Mouse (Mus musculus) neural tube, embryonic 10.5 days (tissue): ENCODE measurements around the gene Sec31b.

Experiments
- DNase-seq: peaks from one replicate; pipeline ENCODE4 v3.0.0-alpha.2; 2017; ENCODE audit warnings: low spot score; ENCODE audit errors: extremely low spot score

Gene Sec31b

GRCm38 (mm10) chr19:44535376-44535775 lies 10.3 kb downstream of the Sec31b start:
- DNase-seq, result no peak

- DNase-seq, result no peak
Measured at GRCm38 (mm10) chr19:44530018-44530417, 15.6 kb downstream of the Sec31b start.

DNA sequence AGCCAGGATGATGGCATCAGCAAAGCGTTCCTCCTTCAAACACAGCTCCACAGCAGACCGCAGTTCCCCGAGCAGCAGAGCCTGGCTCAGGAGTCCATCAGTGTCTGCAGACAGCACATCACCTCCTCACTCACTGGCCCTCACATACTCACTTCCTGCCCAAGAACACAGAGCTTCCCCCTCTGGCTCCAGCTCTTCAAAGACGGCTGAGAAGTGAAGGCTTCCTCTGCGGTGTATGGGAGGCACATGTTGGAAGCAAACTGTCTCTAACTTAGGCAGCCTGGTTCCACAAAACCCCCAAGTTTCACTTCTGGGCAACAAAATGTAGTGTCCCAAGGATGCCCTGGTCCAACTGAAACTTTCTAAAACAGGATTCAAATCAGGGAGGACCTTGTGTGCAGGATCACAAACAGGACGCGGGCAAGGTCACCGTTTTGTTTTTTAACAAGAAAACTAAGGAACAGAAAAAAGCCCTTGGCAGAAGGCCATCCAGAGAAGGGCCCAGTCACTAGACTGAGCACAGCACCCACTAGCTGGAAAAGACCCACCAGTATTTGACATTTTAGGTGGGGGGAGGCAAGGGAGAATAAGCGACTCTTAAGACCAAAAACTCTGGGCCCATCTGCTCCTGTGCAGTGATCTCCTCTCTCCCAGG lies 20.0 kb downstream of the Sec31b start:
- no peak for DNase-seq

DNA sequence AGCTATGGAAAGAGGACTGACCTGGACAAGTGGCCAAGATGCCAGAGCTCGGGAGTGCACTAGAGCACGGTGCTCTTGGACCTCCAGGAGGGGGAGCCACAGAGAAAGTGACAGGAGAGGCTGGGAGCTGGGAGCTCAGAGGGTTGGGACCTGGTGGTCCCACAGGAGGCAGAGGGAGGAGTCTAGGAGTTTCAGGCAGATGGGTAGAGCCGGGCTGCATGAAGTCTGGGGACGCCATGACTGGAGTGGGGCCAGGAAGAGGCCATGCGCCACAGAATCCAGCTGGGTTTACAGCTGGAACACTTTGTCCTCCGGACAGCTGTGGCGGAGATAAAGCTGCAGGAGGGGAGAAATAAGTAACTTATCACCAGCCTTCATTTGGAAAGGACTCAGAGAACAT lies 26.5 kb downstream of the Sec31b start:
- DNase-seq, result no peak

- no peak for DNase-seq
Measured at GRCm38 (mm10) chr19:44517996-44518768, 27.5 kb downstream of the Sec31b start.

DNA sequence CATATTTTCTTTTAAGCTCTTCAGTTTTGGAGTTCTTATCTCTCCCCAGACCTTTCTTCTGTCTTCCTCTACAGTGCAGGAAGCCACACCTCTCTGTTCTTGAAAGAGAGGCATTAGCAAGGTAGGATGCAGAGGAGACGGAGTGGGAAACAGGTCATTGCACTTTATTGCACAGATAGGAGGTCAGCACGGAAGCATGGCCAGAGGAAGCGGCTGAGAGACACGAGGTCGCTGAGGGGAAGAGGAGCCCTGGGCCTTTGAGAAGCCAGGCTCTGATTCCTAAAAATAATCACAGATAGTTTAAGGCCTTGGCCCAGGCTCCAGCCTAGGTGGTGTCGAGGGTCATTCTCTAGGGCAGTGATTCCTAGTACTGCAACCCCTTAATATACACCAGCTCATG lies 29.9 kb downstream of the Sec31b start:
- DNase-seq, result no peak

- peak; percentile 54 for DNase-seq
Measured at GRCm38 (mm10) chr19:44514521-44515451, 30.9 kb downstream of the Sec31b start.

GRCm38 (mm10) chr19:44513921-44514482 lies 31.7 kb downstream of the Sec31b start:
- no peak for DNase-seq

- DNase-seq, result peak; percentile 48
Measured at GRCm38 (mm10) chr19:44513054-44513833, 32.4 kb downstream of the Sec31b start.

DNA sequence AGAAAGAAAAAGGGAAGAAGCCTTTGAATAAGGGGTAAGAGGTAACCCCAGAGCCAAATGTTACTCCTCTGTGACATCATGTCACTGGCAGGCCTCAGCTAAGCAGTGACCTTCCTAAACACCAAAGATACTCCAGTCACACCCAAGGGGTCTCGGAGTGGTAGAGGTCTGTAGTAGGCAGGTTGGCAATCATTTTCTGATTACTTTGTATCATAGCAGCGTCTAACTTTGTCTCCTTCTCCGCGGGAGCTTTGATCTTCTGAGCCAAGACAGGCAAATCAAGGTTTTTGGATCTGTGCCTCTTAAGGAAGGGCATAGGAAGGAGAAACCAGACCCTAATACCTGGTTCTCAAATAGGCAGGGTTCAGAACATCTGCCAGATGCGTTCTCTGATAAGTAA lies 33.1 kb downstream of the Sec31b start:
- DNase-seq, result no peak

DNA sequence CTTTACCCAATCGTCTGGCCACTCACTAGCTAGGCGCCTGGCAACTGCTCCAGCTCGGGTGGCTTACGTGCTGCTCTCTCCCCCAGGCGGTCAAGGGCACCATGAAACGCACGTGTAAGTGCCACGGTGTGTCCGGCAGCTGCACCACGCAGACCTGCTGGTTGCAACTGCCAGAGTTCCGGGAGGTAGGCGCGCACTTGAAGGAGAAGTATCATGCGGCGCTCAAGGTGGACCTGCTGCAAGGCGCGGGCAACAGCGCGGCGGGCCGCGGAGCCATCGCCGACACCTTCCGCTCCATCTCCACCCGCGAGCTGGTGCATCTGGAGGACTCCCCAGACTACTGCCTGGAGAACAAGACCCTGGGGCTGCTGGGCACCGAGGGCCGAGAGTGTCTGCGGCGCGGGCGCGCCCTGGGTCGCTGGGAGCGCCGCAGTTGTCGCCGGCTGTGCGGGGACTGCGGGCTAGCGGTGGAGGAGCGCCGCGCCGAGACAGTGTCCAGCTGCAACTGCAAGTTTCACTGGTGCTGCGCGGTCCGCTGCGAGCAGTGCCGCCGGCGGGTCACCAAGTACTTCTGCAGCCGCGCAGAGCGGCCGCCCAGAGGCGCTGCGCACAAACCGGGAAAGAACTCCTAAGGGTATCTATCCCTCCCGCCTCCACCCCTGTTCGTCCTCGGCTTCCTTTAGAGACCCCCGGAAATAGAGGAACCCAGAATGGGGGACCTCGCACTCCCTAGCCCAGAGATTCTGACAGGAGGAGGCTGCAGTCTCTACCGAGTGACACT lies 34.0 kb downstream of the Sec31b start:
- peak; percentile 79 for DNase-seq

DNA sequence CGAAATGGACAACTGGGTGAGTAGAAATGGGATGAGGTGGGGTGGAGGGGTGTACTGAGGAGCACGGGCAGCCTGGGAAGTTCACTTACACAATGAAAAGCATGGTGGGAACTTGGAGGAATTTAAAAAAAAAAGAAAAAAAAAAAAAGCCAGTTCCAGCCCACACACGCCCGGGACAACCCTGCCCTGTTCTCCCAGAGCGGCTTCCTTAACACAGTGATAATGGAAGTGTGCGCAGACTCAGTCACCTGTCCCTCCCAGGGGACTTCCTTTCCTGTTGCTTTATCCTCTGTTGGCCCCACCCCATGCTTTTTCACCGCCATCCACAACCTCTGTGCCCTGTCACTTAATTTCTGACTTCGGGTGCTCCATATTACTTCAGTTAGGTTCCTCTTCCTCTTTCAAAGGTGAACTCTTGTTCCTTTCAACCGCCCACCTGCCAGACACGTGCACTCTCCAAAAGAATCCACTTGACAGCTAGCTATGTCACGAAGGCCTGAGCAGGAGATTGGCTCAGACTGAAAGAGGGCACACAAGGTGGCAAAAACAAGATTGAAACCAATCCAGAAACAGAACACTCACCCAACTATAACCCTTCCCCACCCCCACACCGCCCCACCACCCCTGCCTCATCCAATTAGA lies 35.0 kb downstream of the Sec31b start:
- peak; percentile 39 for DNase-seq

DNA sequence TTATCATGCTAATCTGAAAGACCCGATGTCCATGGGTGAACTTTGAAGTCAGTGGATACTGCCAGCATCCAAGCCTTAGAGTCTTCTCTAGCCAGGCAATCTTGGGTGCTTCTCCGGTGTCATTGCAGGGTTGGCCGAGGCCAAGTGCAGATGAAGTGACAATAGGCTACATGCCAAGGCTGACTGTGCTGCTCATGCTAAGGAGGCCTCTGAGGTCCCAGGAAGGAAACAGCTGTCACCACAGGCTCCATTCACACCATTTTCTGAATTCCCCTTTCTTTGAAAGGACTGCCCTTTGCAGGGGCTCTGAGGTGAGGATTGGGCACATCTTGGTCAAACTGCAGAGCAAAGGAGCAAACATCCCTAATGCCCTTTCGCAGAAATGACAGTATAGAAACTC lies 42.9 kb downstream of the Sec31b start:
- no peak for DNase-seq

DNA sequence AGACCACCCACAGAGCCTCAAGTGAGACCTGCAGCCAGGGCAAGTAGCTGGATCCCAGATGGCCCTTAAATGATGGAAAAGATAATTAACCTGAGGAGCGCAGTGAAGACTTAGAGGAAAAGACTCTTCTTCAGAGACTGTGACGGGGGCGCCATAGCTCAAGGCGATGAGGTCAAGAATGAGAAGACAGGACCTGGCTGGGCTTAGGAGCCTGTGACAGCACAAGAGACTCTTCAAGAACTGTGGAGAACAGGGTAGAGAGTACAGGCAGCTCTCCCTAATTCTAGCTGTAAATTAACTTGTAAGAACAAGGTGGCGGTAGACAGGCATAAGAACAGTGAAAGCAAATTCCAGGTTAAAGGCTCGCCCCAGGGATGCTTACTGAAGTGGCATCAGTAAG lies 43.7 kb downstream of the Sec31b start:
- no peak for DNase-seq

- no peak for DNase-seq
Measured at GRCm38 (mm10) chr19:44500240-44500639, 45.4 kb downstream of the Sec31b start.

DNA sequence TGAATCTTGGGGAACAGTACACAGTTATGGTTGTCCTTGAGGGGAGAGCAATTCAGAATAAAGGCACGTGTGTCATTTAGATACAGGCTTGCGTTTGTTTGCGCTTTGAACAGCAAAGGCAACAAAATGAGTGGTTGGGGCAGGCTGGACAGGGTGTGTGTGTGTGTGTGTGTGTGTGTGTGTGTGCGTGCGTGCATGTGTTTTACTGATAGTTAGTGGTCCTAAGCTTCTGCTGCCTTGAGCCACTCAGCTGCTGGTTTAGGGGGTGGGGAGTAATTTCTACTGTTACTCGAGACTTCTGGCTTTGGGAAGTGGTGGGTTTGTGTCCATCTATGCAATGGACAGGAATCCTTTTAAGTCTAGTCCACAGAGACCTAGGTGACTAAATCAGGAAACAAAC lies 46.7 kb downstream of the Sec31b start:
- DNase-seq, result no peak

DNA sequence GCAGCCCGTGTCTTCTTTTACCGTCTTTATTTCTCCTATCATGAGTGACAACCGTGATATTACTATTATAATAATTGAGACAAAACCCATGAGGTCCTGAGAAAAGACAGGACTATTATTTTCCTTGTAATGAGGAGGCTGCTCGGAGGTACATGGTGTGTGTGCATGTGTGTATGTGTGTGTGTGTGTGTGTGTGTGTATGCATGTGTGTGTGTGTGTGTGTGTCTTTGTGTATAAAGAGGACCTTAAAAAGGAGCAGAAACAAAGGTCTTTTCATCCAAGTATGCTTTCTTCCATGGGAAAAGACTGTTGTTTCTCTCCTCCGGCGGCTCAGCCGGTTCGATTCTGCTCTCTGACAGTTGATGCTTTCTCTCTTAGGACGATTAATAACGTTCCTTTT lies 48.7 kb downstream of the Sec31b start:
- no peak for DNase-seq

DNA sequence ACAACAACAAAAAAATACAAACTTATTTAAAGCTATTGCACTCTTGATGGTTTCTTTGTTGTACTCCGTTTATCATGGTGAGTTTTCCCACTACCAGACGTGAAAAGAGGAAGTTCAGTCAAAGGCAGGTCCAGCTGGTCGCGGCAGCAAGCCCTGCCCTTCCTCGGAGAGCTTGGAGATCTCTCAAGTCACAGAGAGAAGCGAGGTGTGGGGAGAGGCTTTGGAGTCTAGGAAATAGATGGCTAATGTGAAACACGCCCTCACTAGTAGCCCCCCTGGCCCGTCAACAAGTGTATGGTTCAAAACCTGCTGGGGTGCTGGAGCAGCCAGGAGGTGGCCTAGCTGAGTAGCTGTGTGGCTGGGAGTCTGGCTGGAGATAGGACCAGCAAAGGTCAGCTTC lies 49.2 kb downstream of the Sec31b start:
- no peak for DNase-seq

GRCm38 (mm10) chr19:44493128-44493527 lies 52.5 kb downstream of the Sec31b start, which contains the start of gene Wnt8b:
Wnt8b (plus strand) TSS chr19:44493472.
- no peak for DNase-seq
